Mouse (Mus musculus) cortical plate, adult 2 months (tissue): Measurements from ENCODE around the gene Kri1.

ENCODE experiments used
- CTCF ChIP-seq: fragments of 200-500 bp; IDR thresholded peaks from 2 replicates; pipeline ENCODE4 v1.5.1; 2011; ENCODE audit warnings: mild to moderate bottlenecking, control low read depth, low read length; ENCODE audit not compliant: insufficient read depth; ENCODE audit errors: extremely low read depth
- POLR2A ChIP-seq: fragments of 200-500 bp; IDR thresholded peaks from 2 replicates; pipeline ENCODE4 v1.6.1; 2011; ENCODE audit warnings: mild to moderate bottlenecking, low read length, control low read depth; ENCODE audit not compliant: insufficient read depth; ENCODE audit errors: extremely low read depth

DNA sequence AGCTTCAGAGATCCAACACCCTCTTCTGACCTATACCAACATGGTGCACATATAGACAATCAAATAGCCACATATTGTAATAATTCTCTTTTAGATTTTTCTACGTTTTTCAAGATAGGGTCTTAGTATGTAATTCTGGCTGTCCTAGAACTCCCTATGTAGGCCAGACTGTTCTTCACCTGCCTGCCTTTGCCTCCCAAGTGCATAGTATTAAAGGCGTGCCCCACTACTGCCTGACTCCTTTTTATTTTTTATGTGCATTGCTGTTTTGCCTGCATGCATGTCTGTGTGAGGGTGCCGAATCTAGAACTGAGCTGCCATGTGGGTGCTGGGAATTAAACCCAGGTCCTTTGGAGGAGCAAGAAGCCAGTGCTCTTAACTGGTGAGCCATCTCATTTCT lies 4.5 kb upstream of the Kri1 start:
- TF ChIP-seq CTCF = no peak
- no peak for TF ChIP-seq POLR2A
